Mouse (Mus musculus) hindbrain, postnatal 0 days (tissue): ENCODE measurements around the gene Fgfr2. TPM values are rescaled to one million over a fixed set of nuclear protein-coding genes. Genes with fewer than 3 reads are reported as not detected.

Source experiments
- ATAC-seq: fragments of 200-750 bp; cut with Nextera tagmentation; 2 replicates; pipeline ENCODE4 v1.8.0; 2017; ENCODE audit warnings: mild to moderate bottlenecking, moderate TSS enrichment, moderate library complexity
- DNase-seq: peaks from one replicate; pipeline ENCODE4 v3.0.0-alpha.2; 2015; ENCODE audit warnings: low spot score
- H3K27ac ChIP-seq: fragments of 300-500 bp; sonication (generic); 2 replicates; pipeline ENCODE4 v1.5.1; 2014; ENCODE audit warnings: mild to moderate bottlenecking
- H3K27me3 ChIP-seq: fragments of 300-500 bp; sonication (generic); 2 replicates; pipeline ENCODE4 v1.6.1; 2014; ENCODE audit warnings: low read length, mixed read lengths; ENCODE audit not compliant: insufficient read depth
- H3K36me3 ChIP-seq: fragments of 300-500 bp; sonication (generic); 2 replicates; pipeline ENCODE4 v1.6.1; 2014; ENCODE audit warnings: low read length, mixed read lengths; ENCODE audit not compliant: insufficient read depth
- H3K4me1 ChIP-seq: fragments of 300-500 bp; sonication (generic); 2 replicates; pipeline ENCODE4 v1.6.1; 2014; ENCODE audit warnings: antibody characterized with exemption, low read length, mixed read lengths; ENCODE audit not compliant: insufficient read depth
- H3K4me2 ChIP-seq: fragments of 300-500 bp; sonication (generic); 2 replicates; pipeline ENCODE4 v1.6.1; 2014; ENCODE audit warnings: low read depth, mild to moderate bottlenecking, low read length, moderate library complexity, mixed read lengths
- H3K4me3 ChIP-seq: fragments of 300-500 bp; sonication (generic); 2 replicates; pipeline ENCODE4 v1.5.1; 2014; ENCODE audit warnings: low read length
- H3K9ac ChIP-seq: fragments of 300-500 bp; sonication (generic); replicated peaks from 2 replicates; pipeline ENCODE4 v1.6.1; 2014; ENCODE audit warnings: mild to moderate bottlenecking, low read length, moderate library complexity, mixed read lengths
- H3K9me3 ChIP-seq: fragments of 300-500 bp; sonication (generic); 2 replicates; pipeline ENCODE4 v1.6.1; 2016; ENCODE audit warnings: low read length, mixed read lengths
- CTCF ChIP-seq: IDR thresholded peaks from 2 replicates; pipeline ENCODE4 v1.5.1; 2016; ENCODE audit warnings: antibody characterized with exemption, control low read depth, low read depth
- WGBS: fragments of 180-500 bp; shearing (Covaris S2); extraction: QIAGEN DNeasy Blood & Tissue Kit; methylation state at CpG from one replicate; pipeline ENCODE4 v1.1.7; 2014; 5-methylcytosine and 5-hydroxymethylcytosine counted together
- polyA plus RNA-seq: library from polyadenylated mRNA; unstranded; fragments of >200 nt; fragmentation: Nextera tagmentation; extraction: Ambion mirVana; gene quantifications from 2 replicates; pipeline ENCODE4 v1.2.1, GENCODE M21; 2015
- total RNA-seq: library from RNA; depleted of rRNA; stranded (reverse); fragments of >200 nt; gene quantifications from 2 replicates; pipeline ENCODE4 v1.2.3, GENCODE M21; 2014

Fgfr2 gene
- total and polyA plus RNA-seq, 2 experiments from 2014 or later, result 17.3 to 49.0 TPM

DNA sequence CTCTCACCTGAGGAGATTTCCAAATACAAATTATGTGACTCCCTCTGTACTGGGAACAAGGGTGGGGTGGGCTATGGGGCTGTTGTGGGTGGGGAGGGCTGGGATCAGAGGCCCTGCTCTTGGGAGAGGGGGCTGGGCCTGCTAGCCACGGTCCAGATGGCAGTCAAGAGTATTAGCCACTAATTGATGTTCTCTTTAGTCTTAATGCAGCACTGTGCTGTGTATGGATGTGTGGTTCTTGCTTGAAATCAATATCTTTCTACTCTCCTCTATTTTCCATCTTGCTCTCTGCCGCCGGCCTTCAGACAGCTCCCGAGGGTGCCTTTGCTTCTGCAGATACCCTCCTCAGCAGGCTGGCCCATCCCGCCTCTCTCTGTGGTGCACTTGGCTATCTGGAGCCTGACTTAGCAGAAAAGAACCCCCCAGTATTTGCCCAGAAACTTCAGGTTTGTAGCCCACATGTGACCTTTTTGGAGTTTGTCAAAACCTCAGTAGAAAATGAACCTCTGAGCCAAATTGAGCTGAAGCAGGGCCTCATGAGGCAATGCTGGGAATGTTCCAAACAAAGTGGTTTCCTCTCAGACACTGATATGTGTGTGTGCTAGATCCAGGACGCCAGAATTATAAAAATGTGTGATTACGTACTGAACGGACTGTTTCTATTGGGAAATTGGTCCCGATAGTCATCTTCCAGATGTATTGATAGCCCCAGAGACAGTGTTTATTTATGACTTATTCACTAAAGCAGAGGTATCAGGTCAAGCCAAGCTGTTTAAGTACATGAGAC lies 2379.7 kb downstream of the Fgfr2 start:
- no peaks in the 10 kb centered on the region for H3K9me3 ChIP-seq
- H3K9ac ChIP-seq, result no peak overlapping the region
- H3K4me1 ChIP-seq, result no peaks in the 10 kb centered on the region
- ATAC-seq (no peak), DNase-seq (no peak)
- H3K27me3 ChIP-seq, result no peaks in the 10 kb centered on the region
- 78% methylated on average over 9 of the region's 9 CpGs for WGBS
- H3K36me3 ChIP-seq, result peaks cover 59% of the 10 kb centered on the region
- H3K4me2 ChIP-seq, result no peak overlapping the region
- H3K4me3 ChIP-seq, result no peak overlapping the region
- H3K27ac ChIP-seq, result no peak overlapping the region
- TF ChIP-seq CTCF, result no peak

DNA sequence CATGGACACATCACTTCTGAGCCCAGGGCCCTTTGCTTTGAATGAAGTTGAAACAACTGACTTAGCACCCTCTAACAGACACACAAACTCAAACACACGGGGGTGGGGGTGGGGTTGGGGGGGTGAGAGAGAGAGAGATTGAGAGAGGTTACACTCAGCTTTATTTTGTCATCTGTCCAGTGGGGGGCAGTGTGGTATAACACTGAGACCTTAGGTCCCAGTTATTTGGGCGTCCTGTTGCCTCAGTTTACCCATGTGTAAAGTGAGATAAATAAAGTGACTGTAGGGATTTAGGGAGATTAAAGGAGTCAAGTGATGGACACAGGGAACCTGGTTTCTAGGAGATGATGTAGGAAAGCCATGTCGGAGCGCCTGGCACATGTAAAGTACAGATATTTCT lies 2382.1 kb downstream of the Fgfr2 start:
- Histone ChIP-seq H3K9ac (no peak overlapping the region), H3K9me3 (no peaks in the 10 kb centered on the region), H3K4me3 (no peak overlapping the region), H3K27ac (no peak overlapping the region), H3K27me3 (no peaks in the 10 kb centered on the region), H3K36me3 (peaks cover 64% of the 10 kb centered on the region), H3K4me2 (no peak overlapping the region), H3K4me1 (no peaks in the 10 kb centered on the region)
- peak; percentile 25 for DNase-seq
- WGBS, result 84% methylated on average over 4 of the region's 4 CpGs
- ATAC-seq, result no peak
- peak; percentile 47 for TF ChIP-seq CTCF

DNA sequence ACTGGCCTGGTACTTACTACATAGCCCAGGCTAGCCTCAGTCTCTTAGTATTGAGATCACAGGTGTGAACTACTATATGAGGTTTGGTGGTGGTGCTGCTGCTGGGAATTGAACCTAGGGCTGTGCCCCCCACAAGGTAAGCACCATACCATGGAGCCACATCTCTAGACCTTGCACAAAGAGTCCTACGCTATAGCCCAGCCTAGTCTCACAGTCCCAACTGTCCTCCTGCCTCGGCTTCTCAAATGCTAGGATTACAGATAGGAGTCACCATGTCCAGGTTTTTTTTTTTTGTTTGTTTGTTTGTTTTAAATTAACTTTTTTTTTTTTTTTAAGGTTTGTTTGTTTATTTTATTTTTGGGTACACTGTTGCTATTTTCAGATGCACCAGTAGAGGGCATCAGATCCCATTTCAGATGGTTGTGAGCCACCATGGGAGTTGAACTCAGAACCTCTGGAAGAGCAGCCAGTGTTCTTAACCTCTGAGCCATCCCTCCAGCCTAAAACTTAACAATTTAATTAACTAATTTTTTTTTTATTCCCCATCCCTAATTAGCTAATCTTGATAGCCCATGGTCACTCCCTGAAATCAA lies 2388.9 kb downstream of the Fgfr2 start:
- no peak overlapping the region for H3K9ac ChIP-seq
- peaks cover 34% of the 10 kb centered on the region; the same call in 1 of the 2 replicates for H3K36me3 ChIP-seq
- no peaks in the 10 kb centered on the region for H3K9me3 ChIP-seq
- 96% methylated on average over 2 of the region's 2 CpGs for WGBS
- no peak overlapping the region for H3K27ac ChIP-seq
- no peak for ATAC-seq
- H3K27me3 ChIP-seq, result no peaks in the 10 kb centered on the region
- no peak overlapping the region for H3K4me3 ChIP-seq
- TF ChIP-seq CTCF, result peak; percentile 49
- no peak overlapping the region for H3K4me2 ChIP-seq
- no peak for DNase-seq
- 0 out of 2 replicates have a peak, but pooled peaks cover 3% of the 10 kb centered on the region for H3K4me1 ChIP-seq

DNA sequence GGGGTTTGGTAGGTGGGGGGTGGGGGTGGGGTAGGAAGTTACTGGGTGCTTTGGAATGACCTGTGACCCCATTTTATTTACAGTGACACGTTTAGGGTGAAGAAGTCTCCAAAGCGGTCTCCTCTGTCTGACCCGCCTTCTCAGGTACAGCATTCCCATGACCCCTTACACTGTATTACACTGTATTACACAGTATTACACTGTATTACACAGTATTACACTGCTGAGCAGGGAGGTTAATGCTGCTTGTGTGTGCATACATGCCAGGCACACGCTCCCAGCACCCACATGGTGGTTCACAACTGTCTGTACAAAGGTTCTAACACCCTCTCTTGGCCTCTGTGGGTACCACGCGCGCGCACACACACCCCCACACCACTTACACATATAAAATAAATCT lies 2389.7 kb downstream of the Fgfr2 start:
- 0 out of 2 replicates have a peak, but pooled peaks have one; percentile 2 for TF ChIP-seq CTCF
- ATAC-seq (no peak), DNase-seq (no peak)
- no peak overlapping the region for H3K9ac ChIP-seq
- peak overlapping the region; percentile 18; the same call in 1 of the 2 replicates for H3K27ac ChIP-seq
- H3K9me3 ChIP-seq, result no peaks in the 10 kb centered on the region
- H3K4me3 ChIP-seq, result no peak overlapping the region
- WGBS, result 92% methylated on average over 8 of the region's 8 CpGs
- H3K4me1 ChIP-seq, result 0 out of 2 replicates have a peak, but pooled peaks cover 3% of the 10 kb centered on the region
- no peaks in the 10 kb centered on the region for H3K27me3 ChIP-seq
- peaks cover 41% of the 10 kb centered on the region for H3K36me3 ChIP-seq
- no peak overlapping the region for H3K4me2 ChIP-seq

DNA sequence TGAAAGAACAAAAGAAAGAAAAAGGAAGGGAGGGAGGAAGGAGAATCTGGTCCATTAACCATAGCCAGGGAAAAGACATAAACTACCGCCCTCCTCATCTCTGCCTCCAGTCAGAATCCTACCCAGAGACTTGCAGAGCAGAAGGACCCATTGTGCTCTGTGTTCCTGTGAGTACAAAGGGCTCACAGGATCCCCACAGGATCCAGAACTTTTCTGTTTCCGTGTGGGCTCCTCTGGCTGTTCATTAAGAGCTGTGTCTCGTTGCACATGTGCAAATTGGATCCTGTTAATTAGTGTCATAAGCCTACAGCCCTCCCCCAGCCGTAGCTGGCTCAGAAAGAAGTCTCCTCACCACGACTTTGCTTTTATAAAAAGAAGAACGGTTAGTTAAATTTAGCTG lies 2390.2 kb downstream of the Fgfr2 start:
- Histone ChIP-seq H3K27me3 (no peaks in the 10 kb centered on the region), H3K9ac (no peak overlapping the region), H3K36me3 (peaks cover 42% of the 10 kb centered on the region), H3K27ac (peak overlapping the region; percentile 18), H3K4me1 (0 out of 2 replicates have a peak, but pooled peaks cover 3% of the 10 kb centered on the region), H3K9me3 (no peaks in the 10 kb centered on the region), H3K4me2 (no peak overlapping the region), H3K4me3 (no peak overlapping the region)
- 37% methylated on average over 6 of the region's 6 CpGs for WGBS
- TF ChIP-seq CTCF, result no peak
- DNase-seq (peak; percentile 36), ATAC-seq (0 out of 2 replicates have a peak, but pooled peaks have one; percentile 38)

DNA sequence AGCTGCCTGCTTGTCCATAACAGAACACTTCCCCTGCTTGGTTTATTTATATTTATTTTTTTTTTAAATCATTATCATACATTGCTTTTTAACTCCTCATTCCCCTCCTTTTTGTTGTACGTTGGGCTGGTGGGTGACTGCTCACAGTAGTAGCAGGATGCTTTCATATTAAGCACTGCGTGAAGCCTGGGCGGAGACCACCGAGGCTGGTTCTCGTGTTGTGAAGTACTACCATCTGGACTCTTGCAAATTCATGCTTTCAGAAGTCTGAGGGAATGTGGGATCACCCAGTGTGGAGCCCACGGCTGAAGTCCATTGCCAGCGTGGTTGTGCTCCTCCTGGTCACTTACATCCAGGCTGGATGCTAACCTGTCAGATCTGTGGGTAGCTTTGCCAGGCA lies 2391.4 kb downstream of the Fgfr2 start:
- WGBS, result 54% methylated on average over 7 of the region's 7 CpGs
- Histone ChIP-seq H3K9ac (no peak overlapping the region), H3K4me2 (no peak overlapping the region), H3K36me3 (peaks cover 39% of the 10 kb centered on the region), H3K4me3 (no peak overlapping the region), H3K9me3 (no peaks in the 10 kb centered on the region), H3K27me3 (no peaks in the 10 kb centered on the region), H3K4me1 (0 out of 2 replicates have a peak, but pooled peaks cover 3% of the 10 kb centered on the region), H3K27ac (peak overlapping the region; percentile 41; the same call in 1 of the 2 replicates)
- no peak for TF ChIP-seq CTCF
- DNase-seq (no peak), ATAC-seq (no peak)
